Mouse (Mus musculus): ENCODE results near the gene Nr2c2. TPM values are rescaled to one million over a fixed set of nuclear protein-coding genes. Genes with fewer than 3 reads are reported as not detected.

Nr2c2 gene
- total RNA-seq, 2 experiments from 2014 or later: 99.1 to 105 TPM

Other genes starting within 250 kb of the Nr2c2 start
- 10 to 100 TPM; 25.1 to 29.3 TPM for gene Ccdc174, start 213.3 kb upstream of the Nr2c2 start, total RNA-seq (2021)
- gene 4930590J08Rik, start 188.6 kb upstream of the Nr2c2 start, total RNA-seq (2021): 1 to 10 TPM; 2.0 to 2.2 TPM
- gene Fgd5, start 112.5 kb upstream of the Nr2c2 start, total RNA-seq (2021): 1 to 10 TPM; 5.3 to 5.8 TPM
- gene Mrps25, start 92.6 kb downstream of the Nr2c2 start, total RNA-seq (2021): 10 to 100 TPM; 54.6 to 55.7 TPM
- 10 to 100 TPM; 40.7 to 49.9 TPM for gene Rbsn, start 123.5 kb downstream of the Nr2c2 start, total RNA-seq (2021)
- gene Trh, start 153.3 kb downstream of the Nr2c2 start, total RNA-seq (2021): 10 to 100 TPM in 1 of 2 experiments, 1 to 10 TPM in 1; 5.8 to 11.2 TPM